Mouse (Mus musculus) liver, postnatal 0 days (tissue): ENCODE measurements around the gene St6galnac3.

ENCODE experiments used
- CTCF ChIP-seq: sonication (generic); IDR thresholded peaks from 2 replicates; pipeline ENCODE4 v1.5.1; 2016; ENCODE audit warnings: antibody characterized with exemption, low read depth
- EP300 ChIP-seq: IDR thresholded peaks from 2 replicates; pipeline ENCODE4 v1.6.1; 2016; ENCODE audit warnings: antibody characterized with exemption, low read depth, mild to moderate bottlenecking

DNA sequence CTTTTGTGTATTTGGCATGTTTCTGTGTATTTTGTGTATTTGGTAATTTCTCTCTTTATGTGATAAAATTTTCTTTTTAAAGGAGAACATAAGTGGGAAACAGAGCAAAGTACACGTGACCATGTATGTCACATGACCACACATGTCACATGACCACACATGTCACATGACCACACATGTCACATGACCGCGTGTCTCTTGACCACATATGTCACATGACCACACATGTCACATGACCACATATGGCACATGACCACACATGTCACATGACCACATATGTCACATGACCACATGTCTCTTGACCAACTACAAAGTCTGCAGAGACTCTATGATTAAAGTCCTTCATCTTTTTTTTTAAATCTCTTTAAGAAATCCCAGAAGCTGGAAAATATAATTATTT is 413.0 kb downstream of the St6galnac3 start:
- TF ChIP-seq CTCF (no peak), EP300 (no peak)
